Mouse (Mus musculus): ENCODE results near the gene Rnf31. TPM values are rescaled to one million over a fixed set of nuclear protein-coding genes. Genes with fewer than 3 reads are reported as not detected.

Gene Rnf31
- total and polyA plus RNA-seq, 3 experiments: 12.9 to 24.5 TPM; not detected in 1

DNA sequence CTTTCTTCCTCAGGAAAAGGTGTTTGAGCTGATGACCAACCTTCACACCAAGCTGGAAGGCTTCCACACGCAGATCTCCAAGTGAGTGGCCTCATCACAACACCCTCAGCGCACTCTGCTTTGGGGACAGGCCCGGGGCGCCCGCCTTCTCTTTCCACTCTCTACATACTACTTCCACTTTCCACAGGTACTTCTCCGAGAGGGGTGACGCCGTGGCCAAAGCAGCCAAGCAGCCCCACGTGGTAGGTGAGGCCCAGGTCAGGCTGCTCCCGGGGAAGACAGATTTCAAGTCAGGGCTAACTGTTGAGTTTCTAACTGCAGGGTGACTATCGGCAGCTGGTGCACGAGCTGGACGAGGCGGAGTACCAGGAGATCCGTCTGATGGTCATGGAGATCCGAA lies 10.8 kb upstream of the Rnf31 start:
- no peak overlapping the region for H3K27ac ChIP-seq (ENCODE audit: control insufficient read depth, low read depth, low read length)
- no peak for TF ChIP-seq USF1 (IDR thresholded peaks at IDR 0.05; ENCODE audit: low read depth, low read length)
- no peak for TF ChIP-seq MEF2A (IDR thresholded peaks at IDR 0.05; ENCODE audit: extremely low read depth, insufficient replicate concordance, low read depth, low read length, poor library complexity, severe bottlenecking)
- TF ChIP-seq ZC3H11A (IDR thresholded peaks at IDR 0.05; ENCODE audit: low read depth, low read length): no peak
- TF ChIP-seq MAZ (IDR thresholded peaks at IDR 0.05; ENCODE audit: low read depth, low read length): no peak
- no peak for TF ChIP-seq E2F4 (IDR thresholded peaks at IDR 0.05; ENCODE audit: borderline replicate concordance, low read depth, low read length)
- no peak for TF ChIP-seq ETS1 (IDR thresholded peaks at IDR 0.05; ENCODE audit: low read depth, low read length)
- TF ChIP-seq POLR2A (IDR thresholded peaks at IDR 0.05; ENCODE audit: control insufficient read depth in 1 of 2, insufficient read depth in 1 of 2, low read depth in 1 of 2, low read length in 2 of 2, poor library complexity in 1 of 2): no peak
- no peak for TF ChIP-seq TBP (IDR thresholded peaks at IDR 0.05; ENCODE audit: low read depth, low read length)
- TF ChIP-seq MYB (IDR thresholded peaks at IDR 0.05; ENCODE audit: low read depth, low read length): no peak
- no peak for TF ChIP-seq CHD2 (IDR thresholded peaks at IDR 0.05; ENCODE audit: low read length)
- TF ChIP-seq GATA1 (IDR thresholded peaks at IDR 0.05; ENCODE audit: low read depth, low read length): no peak
- TF ChIP-seq EP300 (IDR thresholded peaks at IDR 0.05; ENCODE audit: low read depth in 1 of 2, low read length in 2 of 2): no peak
- no peak for TF ChIP-seq RAD21 (IDR thresholded peaks at IDR 0.05; ENCODE audit: low read depth, low read length)
- no peak for TF ChIP-seq UBTF (IDR thresholded peaks at IDR 0.05; ENCODE audit: borderline replicate concordance, insufficient read depth, low read depth, low read length)
- no peak for TF ChIP-seq POLR2AphosphoS2 (IDR thresholded peaks at IDR 0.05; ENCODE audit: low read length)
- TF ChIP-seq MXI1 (IDR thresholded peaks at IDR 0.05; ENCODE audit: low read depth, low read length): no peak
- TF ChIP-seq USF2 (IDR thresholded peaks at IDR 0.05; ENCODE audit: borderline replicate concordance in 1 of 2, insufficient read depth in 1 of 2, low read depth in 1 of 2, low read length in 2 of 2): no peak
- no peak for TF ChIP-seq NRF1 (IDR thresholded peaks at IDR 0.05; ENCODE audit: insufficient read depth, low read depth, low read length, poor library complexity, severe bottlenecking)
- TF ChIP-seq POLR2AphosphoS5 (IDR thresholded peaks at IDR 0.05; ENCODE audit: borderline replicate concordance, low read depth, low read length): no peak
- peaks cover 0 to 21% of the 10 kb centered on the region in 2 experiments; a peak in 2 of 4 replicates for H3K36me3 ChIP-seq (ENCODE audit: control insufficient read depth in 1 of 2, insufficient read depth in 2 of 2, low read length in 2 of 2)
- H3K79me2 ChIP-seq (ENCODE audit: control insufficient read depth, insufficient read depth, low read length, poor library complexity): peaks cover 12% of the 10 kb centered on the region
- H3K4me1 ChIP-seq (ENCODE audit: control insufficient read depth in 1 of 2, insufficient read depth in 2 of 2, low read length in 2 of 2): peaks cover 3 to 22% of the 10 kb centered on the region in 2 experiments
- no peaks in the 10 kb centered on the region for H3K9me3 ChIP-seq (replicated peaks; ENCODE audit: insufficient read depth, low read length)
- no peak for DNase-seq (ENCODE audit: low read depth, low spot score)
- no peaks in the 10 kb centered on the region for H3K27me3 ChIP-seq (ENCODE audit: control insufficient read depth in 1 of 2, insufficient read depth in 2 of 2, low read length in 2 of 2)
- H3K9ac ChIP-seq (ENCODE audit: control insufficient read depth, low read depth, low read length, poor library complexity, severe bottlenecking): no peak overlapping the region
- H3K4me3 ChIP-seq (ENCODE audit: control insufficient read depth in 1 of 2, insufficient read depth in 1 of 2, low read depth in 2 of 2, low read length in 2 of 2): no peak overlapping the region

DNA sequence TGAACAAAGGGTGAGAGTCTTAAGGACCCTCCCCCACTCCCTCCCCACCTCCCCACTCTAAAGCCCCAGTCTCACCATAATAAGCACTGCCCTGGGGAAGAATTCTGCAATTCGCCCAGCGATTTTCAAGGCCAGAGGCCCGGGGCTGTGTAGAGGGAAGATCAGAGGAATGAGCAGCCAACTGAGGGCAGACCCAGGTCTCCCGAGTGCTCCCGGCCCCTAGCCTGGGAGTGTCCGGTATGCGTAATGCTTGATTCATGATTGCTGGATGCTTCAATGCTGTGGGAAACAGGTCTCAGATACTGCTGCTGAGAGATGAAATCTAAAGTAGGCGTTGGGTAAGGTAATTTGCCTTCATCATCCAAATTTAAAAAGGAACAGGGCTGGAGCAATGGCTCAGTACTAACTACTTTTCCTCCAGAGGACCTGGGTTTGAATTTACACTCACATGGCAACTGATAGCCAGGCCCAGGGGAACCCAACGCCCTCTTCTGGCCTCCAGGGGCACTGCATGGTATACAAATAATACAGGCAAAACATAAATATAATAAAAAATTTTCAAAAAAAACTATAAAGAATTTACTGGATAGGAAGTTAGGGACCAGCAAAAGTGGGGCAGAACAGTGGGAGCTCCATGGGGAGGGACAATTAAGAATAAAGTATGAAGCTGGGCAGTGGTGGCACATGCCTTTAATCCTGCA lies 9.4 kb upstream of the Rnf31 start:
- Histone ChIP-seq H3K9ac (ENCODE audit: control insufficient read depth, low read depth, low read length, poor library complexity, severe bottlenecking) (no peak overlapping the region), H3K4me3 (ENCODE audit: control insufficient read depth in 1 of 2, insufficient read depth in 1 of 2, low read depth in 2 of 2, low read length in 2 of 2) (no peak overlapping the region), H3K79me2 (ENCODE audit: control insufficient read depth, insufficient read depth, low read length, poor library complexity) (peaks cover 12% of the 10 kb centered on the region), H3K27ac (ENCODE audit: control insufficient read depth, low read depth, low read length) (no peak overlapping the region), H3K27me3 (ENCODE audit: control insufficient read depth in 1 of 2, insufficient read depth in 2 of 2, low read length in 2 of 2) (no peaks in the 10 kb centered on the region), H3K36me3 (ENCODE audit: control insufficient read depth in 1 of 2, insufficient read depth in 2 of 2, low read length in 2 of 2) (peaks cover 0 to 31% of the 10 kb centered on the region in 2 experiments; a peak in 2 of 4 replicates), H3K4me1 (ENCODE audit: control insufficient read depth in 1 of 2, insufficient read depth in 2 of 2, low read length in 2 of 2) (peaks cover 4 to 32% of the 10 kb centered on the region in 2 experiments), H3K9me3 (replicated peaks; ENCODE audit: insufficient read depth, low read length) (no peaks in the 10 kb centered on the region)
- TF ChIP-seq TAL1 (IDR thresholded peaks at IDR 0.05; ENCODE audit: low read length): no peak
- 0 out of 2 replicates have a peak, but pooled peaks have one; percentile 24 for TF ChIP-seq SIN3A (IDR thresholded peaks at IDR 0.05; ENCODE audit: low read length)
- 0 out of 2 replicates have a peak, but pooled peaks have one; percentile 1 for TF ChIP-seq POLR2AphosphoS2 (IDR thresholded peaks at IDR 0.05; ENCODE audit: low read length)
- peak; percentile 56 to 74 (median 68) for TF ChIP-seq CTCF (IDR thresholded peaks at IDR 0.05 in 2 of 3, conservative IDR thresholded peaks at IDR 0.05 in 1 of 3; ENCODE audit: control insufficient read depth in 1 of 3, insufficient read depth in 1 of 3, low read depth in 2 of 3, low read length in 3 of 3, poor library complexity in 1 of 3, severe bottlenecking in 1 of 3)
- TF ChIP-seq RAD21 (IDR thresholded peaks at IDR 0.05; ENCODE audit: low read depth, low read length): peak; percentile 11; the same call in 1 of the 2 replicates
- TF ChIP-seq KAT2A (conservative IDR thresholded peaks at IDR 0.05; ENCODE audit: low read depth, low read length): no peak
- TF ChIP-seq USF2 (IDR thresholded peaks at IDR 0.05; ENCODE audit: borderline replicate concordance in 1 of 2, insufficient read depth in 1 of 2, low read depth in 1 of 2, low read length in 2 of 2): no peak
- TF ChIP-seq MYC (IDR thresholded peaks at IDR 0.05; ENCODE audit: low read depth, low read length): 0 out of 2 replicates have a peak, but pooled peaks have one; percentile 56
- no peak for TF ChIP-seq E2F4 (IDR thresholded peaks at IDR 0.05; ENCODE audit: borderline replicate concordance, low read depth, low read length)
- no peak for TF ChIP-seq MAFK (IDR thresholded peaks at IDR 0.05; ENCODE audit: borderline replicate concordance, low read depth, low read length)
- no peak for TF ChIP-seq HCFC1 (IDR thresholded peaks at IDR 0.05; ENCODE audit: low read depth, low read length)
- peak; percentile 51 for DNase-seq (ENCODE audit: low read depth, low spot score)
